Mouse (Mus musculus) thymus, postnatal 25 days (tissue): ENCODE results near the gene Dnah7c.
"Not testable (repeated sequence)": the region's sequence is repeated elsewhere in the genome, so short reads cannot be mapped to it uniquely, and the experiment has no call there.

Experiments used
- DNase-seq: peaks from one replicate; pipeline ENCODE4 v3.0.0; 2022

Dnah7c gene

DNA sequence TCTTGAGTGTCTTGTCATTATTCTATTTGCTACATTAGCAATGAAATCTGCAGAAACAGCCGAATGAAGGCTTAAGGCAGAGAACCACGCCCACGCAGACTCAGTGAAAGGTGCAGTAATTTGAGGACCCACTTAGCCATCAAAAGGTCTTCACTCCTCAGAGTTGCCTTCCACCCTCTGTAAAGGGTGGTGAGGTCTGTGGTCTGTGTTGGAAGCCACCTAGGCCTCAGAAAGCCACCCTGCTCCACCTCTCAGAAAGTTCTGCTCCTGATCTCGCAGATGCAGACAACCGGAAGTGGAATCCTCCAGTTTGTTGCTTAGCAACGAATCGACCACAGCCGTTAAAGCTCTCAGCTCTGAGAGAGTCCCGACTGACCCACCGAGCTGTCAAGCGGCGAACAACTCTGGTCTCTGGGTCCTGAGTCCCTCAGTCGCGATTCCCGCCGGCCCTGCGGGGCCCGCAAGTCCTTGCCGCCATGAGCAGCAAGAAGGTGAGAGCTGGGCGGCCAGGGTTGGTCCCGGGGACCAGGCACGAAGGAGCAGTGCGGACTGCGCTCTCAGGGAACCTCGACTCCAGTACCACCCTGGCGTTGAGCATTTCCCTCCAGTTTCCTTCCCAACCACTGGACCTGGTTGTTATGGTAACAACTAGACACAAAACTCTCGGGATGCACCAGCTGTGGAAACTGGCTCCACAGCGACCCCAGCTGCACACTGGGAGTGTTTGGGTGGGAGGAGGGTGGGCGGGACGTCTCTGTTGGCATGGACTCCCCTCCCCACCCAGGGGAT lies at the start of gene Dnah7c:
Dnah7c (plus strand) TSS at position 456 of the 789 bp plus-strand sequence.
- DNase-seq = peak; percentile 33

DNA sequence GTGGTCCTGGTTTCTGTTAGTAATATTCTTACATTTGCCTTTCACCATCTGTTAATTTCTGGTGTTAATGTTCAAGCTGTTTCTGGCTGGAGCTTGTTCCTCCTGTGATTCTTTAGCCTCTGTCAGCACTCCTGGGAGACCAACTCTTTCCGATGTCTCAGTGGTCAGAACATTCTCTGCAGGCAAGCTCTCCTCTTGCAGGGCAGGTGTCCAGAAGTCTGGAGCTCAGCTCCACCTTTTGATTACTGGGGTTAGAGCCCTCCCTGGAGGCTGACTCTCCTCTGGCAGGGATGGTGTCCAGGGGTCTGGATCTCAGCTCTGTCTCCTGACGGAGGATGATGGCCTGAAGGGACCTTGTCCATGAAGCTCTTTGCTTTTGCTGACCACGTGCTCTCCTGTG lies 44.8 kb upstream of the Dnah7c start:
- DNase-seq = not testable (repeated sequence)

DNA sequence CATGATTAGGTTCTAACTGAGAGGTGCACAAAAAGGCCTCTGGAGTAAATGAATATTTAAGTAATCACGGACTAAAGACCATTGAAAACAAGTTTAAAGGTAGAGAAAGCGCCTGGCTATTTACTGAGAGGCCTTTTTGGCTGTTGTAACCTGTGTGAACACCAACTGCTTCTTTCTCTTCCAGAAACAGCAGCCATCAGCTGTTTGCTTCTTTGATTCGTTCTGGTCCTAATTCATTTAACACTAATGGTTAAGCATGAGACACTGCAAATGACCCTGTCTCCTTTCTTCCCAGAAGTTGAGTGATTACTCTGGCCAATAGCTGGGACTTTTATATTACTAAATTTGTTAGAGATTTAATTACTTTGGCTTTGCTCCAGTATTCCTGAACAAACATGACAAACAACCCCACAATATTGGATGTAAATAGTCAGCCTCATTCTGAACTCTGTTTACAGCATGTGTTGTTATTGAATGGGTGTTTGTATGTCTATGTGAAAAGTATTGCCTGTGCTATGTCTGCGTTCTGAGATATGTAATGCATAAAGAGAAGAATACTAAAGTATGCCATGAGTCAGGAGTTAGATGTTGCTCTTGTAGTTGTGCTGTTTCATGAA lies 30.6 kb upstream of the Dnah7c start:
- not testable (repeated sequence) for DNase-seq

DNA sequence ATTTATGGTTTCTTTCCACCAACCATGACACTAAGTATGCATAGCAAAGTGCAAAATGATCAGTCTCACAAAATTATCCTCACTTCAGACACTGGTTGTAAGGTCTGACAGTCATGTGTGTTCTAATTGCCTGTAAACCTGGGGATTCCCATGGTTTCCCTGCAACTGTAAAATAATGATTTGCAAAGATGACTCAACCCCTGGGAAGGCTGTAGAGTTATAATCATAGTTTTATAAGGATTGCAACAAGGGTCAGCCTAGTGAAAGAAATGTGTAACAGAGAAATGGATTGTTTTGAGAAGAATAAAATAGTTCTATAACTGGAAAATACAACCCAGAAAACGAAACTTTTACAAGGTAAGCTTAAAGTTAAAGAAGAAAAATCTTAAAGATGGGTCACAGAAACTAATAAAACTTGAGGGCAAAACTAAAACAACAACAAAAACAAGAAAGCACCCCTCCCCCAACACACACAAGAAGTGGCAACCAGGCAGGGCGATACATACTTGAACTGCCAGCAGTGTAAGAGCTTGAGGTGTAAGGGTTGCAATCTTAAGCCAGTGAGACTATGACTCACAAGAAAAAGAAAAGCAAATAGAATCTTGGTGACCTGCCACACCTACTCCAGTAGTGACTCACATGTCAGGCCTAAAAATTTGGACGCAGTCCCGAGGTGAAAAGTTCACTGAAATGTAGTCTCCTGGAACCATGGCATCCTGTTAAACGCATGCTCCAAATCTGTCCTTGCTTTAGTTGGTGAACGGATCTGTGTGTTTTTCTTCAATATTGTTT lies 16.9 kb upstream of the Dnah7c start:
- no peak for DNase-seq

DNA sequence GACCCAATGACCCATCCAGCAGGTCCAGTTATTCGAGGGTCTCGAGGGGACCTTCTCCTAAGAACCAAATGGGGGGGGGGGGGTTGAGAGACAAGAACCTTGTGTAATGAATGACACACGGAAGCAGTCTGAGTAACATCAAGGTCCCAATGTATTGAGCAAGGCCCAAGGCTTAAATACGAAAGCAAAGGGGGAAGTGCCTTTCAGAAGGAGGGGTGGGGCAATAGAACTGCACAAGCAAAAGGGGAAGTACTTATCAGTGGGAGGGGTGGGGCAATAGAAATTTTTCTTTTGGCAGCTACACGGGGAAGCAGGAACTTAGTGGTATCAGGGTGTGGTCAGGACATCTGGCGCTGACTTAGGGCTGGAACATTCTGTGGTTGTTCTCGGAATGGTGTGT lies 10.6 kb upstream of the Dnah7c start:
- DNase-seq = not testable (repeated sequence)

DNA sequence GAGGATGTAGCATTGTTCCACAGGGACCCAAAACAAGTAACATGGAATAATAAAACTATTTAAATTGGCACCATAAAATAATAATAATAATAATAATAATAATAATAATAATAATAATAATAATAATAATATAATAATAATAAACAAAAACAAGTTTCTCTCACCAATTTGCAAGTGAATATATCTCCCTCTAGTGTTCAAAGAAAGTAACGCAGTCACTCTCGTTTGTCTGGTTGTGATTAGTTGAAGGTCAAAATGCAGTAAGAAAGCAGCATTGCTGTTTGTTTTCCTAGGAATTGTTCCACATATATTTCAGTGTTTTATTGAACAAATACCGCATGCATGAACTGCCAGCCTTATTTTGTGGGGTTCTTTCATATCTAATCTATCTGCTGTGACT lies 8.4 kb upstream of the Dnah7c start:
- not testable (repeated sequence) for DNase-seq

DNA sequence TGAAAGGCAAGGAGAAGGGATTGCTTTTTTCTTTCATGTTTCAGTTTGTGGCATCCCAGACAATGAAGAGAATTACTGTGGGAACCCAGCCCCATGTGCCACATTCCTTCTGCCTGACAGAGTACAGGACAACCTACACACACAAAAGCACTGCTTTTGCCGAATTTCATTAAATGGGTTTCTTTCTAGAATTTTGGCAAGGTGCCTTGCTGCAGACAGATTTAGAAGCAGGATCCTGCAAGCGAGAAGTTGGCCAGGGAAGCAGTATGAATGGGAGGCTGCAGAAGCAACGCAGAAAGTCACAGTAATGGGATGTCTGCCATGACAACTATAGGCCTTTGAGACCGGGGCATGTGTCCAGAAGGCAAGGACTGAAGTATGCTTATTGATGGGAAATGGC lies 6.4 kb upstream of the Dnah7c start:
- DNase-seq = not testable (repeated sequence)

DNA sequence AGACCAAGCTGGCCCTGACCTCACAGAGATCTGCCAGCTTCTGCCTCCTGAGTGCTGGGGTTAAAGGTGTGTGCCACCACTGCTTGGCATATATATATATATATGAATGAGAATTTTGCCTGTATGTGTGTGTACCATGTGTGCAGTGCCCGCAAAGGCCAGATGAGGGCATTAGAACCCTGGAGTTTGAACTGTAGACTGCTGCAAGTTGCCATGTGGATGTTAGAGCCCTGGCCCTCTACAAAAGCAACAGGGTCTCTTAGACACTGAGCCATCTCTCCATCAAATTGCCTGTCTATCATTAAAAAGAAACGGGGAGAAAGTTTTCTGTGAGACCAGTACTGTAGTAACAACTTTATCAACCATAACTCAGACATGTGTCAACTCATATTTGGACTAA lies 3.0 kb downstream of the Dnah7c start:
- DNase-seq = no peak

DNA sequence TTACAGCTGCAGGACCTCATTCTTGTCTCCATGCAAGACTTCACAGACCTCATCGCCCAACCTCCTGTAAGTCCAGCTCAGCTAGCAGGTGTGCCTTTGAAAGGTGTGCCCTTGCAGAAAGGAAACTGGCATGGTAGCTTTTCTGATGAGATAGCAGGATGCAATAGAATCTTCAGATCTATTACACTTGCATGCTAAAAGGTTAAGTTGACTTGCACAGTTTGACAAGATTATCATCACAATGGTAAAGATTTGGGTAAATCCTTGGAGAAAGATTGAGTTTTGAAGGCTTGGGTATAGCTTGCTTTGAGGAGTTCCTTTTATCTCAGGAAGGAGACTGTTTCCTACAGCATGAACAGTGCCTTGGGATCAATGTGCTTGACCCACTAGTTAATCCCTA lies 89.3 kb downstream of the Dnah7c start:
- not testable (repeated sequence) for DNase-seq

DNA sequence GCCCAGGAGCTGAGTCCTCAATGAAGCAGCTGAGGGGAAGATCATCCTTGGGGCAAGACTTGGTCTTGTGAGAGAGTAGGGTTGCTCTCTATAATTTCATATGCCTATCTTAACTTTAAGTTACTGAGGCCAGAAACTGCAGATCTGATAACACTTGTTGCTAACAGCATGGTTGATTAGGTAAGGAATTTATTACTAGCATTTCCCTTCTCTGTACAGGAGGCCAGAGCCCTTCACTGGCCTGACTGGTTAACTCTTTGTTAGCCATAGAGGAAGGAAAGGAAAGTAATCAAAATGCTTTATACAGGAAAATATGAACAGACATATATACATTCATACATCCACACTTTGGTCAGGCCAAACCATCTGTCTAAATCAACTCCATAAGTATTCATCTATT lies 95.6 kb downstream of the Dnah7c start:
- no peak for DNase-seq

DNA sequence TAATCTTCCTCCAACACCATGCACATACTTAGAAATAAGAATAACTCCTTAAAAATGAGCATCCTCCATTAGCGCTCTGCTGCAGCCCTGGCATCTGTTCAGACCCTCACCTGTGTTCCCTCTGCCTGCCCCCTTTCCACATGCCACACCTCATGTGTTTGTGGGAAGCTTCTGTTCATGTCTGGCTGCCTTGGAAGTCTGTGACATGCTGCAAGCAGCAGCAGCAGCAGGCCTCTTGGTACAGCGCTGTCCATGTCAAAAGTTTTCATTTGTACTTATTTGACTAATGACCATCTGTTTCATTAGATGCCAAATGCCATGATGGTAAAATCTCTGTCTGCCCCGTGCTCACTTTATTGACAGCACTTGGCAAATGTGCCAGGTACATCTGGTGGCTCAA lies 101.1 kb downstream of the Dnah7c start:
- DNase-seq = not testable (repeated sequence)

DNA sequence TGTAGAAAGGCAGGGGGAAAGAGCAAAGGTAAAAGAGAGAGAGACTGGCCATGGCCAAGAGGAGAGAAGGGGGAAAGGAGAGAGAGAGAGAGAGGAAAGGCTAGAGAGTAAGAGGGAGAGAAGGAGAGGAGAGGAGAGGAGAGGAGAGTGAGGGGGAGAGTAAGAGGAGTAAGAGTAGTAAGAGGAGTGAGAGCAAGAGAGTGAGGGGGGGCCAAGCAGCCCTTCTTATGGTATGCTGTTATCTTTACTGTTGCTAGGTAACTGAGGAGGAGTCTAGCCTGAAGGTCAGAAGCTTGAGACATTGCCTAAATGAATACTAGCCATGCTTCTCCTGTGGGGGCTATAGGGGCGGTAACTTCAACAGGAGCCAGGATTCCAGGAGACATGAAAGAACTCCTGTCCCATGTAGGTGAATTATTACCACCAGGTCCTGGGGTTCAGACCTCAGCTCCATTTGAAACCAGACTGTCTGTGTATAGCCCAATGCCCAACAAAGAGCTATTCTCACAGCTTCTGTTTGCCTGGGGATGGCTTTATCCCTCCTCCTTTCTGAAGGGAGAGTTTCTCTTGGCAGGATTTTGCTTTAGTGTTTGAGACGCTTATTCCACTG lies 119.5 kb downstream of the Dnah7c start:
- DNase-seq = no peak

DNA sequence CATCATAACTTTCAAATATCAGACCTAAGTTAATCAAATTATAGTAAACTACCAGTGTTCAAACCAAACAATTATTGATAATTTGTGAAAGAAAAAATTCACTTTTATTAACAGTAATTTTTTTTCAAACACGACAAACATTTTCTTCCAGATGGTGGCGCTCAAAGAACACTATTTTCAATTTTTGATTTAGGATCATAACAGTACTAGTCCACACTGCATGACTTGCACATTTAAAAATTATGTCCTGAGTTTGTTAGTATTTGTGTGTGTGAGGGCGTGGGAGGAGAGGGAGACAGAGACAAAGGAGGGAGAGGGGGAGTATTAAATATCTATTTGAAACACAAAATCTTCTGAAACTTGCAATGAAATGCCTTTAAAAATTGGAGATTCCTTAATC lies 155.0 kb downstream of the Dnah7c start:
- DNase-seq = no peak

DNA sequence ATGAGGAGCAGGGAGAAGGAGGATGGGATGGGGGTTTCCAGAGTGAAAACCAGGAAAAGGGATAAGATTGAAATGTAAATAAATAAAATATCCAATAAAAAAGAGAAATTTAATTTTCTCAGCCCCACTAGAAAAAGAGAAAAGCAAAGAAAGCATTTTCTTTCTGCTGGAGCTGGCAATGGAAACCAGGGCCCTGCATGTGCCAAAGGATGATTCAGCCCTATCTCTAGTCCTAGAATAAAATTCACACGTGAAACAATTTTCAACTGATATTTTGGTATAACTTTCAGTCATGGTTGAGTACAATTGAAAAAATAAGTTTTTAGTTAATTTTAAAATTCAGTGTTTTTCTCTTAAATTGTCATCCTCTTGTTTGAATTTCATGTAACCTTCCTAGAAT lies 168.4 kb downstream of the Dnah7c start:
- DNase-seq = not testable (repeated sequence)

DNA sequence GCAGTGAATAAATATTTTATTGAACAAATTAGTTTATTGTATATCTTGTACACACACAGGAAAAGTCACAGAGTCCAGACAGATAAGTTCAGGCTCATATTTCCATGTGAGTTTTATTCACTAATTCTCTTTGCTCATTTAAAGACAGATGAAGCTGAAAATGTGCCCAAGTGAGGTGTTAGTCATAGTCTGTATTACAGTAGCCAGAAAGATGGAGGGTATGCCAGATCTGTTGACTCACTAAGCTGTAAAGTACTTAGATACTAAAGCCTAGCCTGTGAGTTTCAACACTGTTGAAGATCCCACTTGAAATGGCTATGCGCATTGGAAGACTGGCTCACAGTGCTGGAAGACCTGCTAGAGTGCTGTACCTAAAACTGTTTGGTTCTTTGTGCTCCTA lies 171.0 kb downstream of the Dnah7c start:
- not testable (repeated sequence) for DNase-seq

DNA sequence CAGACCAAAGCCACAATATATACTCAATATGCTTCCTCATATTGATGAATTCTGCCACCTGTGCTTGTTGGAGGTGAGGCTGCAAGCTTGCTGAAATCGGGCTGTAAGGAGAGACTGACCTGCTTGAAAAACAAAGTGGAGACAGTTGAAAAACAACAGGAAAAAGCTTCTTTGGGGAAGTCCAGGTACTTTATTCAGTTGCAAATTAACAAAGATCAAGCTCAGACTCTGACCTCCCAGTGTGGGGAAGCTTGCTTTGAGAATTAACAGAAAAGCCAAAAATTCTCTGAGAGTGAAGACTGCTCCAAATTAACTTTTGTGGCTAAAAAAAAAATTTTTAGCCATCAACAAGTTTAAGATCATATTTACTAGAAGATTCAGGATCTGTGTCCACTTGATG lies 194.9 kb downstream of the Dnah7c start:
- no peak for DNase-seq

DNA sequence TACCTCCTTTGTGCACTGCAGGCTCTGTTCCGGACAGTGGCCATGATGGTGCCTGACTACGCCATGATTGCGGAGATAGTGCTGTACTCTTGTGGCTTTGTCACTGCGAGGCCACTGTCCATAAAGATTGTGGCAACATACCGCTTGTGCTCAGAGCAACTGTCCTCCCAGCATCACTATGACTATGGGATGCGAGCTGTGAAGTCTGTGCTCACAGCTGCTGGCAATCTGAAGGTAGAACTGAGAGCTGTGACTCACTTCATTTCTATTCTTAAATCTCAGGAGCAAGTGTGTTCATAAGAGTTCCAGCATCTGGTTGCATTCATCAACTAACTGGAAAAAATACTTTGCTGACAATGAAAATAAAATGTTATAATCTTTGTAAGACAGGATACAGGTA lies 200.5 kb downstream of the Dnah7c start:
- not testable (repeated sequence) for DNase-seq

DNA sequence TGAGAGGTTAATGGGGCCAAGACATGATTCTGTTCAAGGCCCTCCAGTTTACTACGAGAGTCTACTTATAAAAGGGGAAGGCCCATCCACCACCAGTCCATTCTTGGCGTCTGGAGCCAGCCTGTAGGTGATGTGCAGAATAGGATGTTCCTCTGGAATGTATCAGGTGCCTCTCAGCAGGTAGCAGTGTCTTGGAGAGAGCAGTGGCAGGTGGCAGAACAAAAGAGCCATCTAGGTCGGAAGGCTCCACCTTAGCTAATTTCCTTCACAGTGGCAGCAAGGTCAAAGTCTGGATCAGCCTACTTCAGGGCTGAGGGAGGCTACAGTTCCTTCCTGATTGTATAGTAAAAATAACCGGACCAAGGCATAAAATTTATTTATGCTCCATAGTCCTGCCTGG lies 224.4 kb downstream of the Dnah7c start:
- not testable (repeated sequence) for DNase-seq

DNA sequence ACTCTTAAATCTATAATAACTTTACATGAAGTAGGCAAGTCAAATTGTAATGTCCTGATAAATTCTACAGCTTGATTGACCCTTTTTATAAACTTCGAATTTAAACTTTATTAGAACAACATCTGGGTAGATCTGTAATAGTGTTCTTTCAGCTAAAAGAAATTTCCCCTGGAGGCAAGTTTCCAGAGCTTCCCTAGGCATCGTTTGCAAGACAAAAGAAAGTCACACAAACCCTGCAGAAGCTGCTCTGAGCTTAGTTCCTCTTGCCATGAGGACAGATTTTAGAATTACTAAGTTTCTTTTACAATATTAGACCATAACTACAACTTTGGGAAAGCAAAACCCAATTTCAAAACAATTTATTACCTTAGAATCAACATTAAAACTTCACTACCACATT lies 227.3 kb downstream of the Dnah7c start:
- DNase-seq = not testable (repeated sequence)

DNA sequence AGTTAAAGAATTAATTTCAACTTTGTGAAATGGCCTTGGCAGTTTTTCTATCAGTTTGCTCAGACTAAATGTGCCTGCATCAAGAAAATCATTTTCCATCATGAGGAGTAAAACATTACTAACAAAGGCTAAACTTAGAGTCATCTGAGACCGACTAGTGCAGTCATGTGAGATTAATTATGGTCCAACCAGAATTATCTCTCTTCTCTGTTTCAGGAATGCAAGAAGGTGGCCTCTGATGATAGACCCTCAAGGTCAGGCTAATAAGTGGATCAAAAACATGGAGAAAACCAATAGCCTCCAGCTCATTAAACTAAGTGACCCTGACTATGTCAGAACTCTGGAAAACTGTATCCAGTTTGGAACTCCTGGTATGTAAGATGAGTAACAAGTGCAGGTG lies 299.4 kb downstream of the Dnah7c start:
- not testable (repeated sequence) for DNase-seq

DNA sequence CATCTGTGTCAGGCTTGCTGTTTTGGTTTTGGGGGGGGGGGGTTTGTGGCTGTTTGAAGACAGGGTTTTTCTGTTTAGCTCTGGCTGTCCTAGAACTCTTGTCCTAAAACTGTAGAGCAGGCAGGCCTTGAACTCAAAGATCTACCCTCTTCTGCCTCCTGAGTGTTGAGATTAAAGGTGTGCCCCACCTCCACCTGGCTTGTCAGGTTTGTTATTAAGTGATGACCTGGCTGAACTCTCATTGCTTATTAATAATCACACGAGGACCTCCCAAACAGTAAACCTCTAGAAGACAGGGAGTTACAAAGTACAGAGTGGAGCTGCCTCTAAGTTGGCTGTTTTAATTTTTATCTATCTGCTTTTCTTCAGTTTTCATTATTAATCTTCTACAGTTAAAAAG lies 299.9 kb downstream of the Dnah7c start:
- no peak for DNase-seq

DNA sequence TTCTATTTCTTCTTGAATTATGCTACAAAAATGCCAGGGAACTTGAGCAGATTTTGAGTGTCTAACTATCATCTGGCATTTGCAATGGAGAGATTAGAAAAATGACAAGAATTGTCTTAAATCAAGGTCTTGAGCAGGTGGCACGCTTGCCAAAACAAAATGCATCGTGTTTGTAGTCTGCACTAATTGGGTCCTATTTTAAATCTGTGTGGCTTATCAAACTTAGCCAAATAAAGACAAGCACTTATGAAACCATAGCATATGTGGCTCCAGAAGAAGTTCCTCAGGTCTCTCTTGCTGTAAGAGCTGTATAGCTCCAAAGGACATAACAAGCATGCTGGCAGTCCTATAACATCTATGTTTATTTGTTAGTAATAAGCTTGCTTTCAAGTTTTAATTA lies 300.3 kb downstream of the Dnah7c start:
- DNase-seq = not testable (repeated sequence)

DNA sequence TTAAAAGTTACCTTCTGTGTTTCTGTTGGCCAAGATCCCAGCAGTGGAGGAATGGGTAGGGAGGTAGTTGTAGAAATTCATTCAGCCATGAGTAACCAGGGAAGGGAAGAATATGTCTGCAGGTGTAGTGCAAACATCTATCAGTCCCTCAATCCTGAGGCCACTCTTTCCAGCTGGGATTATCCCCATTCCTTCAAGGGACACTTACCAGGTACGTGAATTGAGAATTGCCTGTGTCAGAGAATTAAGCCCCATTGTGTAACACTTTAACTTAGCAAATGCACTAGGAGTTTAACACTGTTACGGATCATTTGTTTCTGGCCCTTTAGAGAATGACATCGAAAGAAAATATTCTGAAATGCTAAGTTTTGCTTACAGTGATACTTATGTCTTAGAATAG lies 304.3 kb downstream of the Dnah7c start:
- DNase-seq = not testable (repeated sequence)
